Mouse (Mus musculus): ENCODE data around the gene Gm9922.
A peak's percentile ranks its signal among the peaks of the same experiment; 100 is the strongest.

Gene Gm9922

GRCm38 (mm10) chr14:101729237-101729971 lies at the start of gene Gm9922, which contains the start of gene Lmo7:
Gene Gm9922 (minus strand): TSS chr14:101729814.
Gene Lmo7 (plus strand): TSS chr14:101729957.
- peak; percentile 55 to 59 for DNase-seq

GRCm38 (mm10) chr14:101778426-101778825 lies 48.8 kb upstream of the Gm9922 start:
- no peak for DNase-seq

GRCm38 (mm10) chr14:101777129-101777493 lies 47.5 kb upstream of the Gm9922 start:
- DNase-seq = no peak

- no peak for DNase-seq
These were observed 46.9 kb upstream of the Gm9922 start for GRCm38 (mm10) chr14:101776296-101777128.

GRCm38 (mm10) chr14:101774631-101775030 lies 45.0 kb upstream of the Gm9922 start:
- peak in 1 of 2 experiments; percentile 9 for DNase-seq

GRCm38 (mm10) chr14:101771756-101772155 lies 42.1 kb upstream of the Gm9922 start:
- no peak for DNase-seq

- DNase-seq = no peak
These were observed 41.7 kb upstream of the Gm9922 start for GRCm38 (mm10) chr14:101771336-101771735.

- DNase-seq = no peak
These were observed 34.2 kb upstream of the Gm9922 start for GRCm38 (mm10) chr14:101763762-101764295.

GRCm38 (mm10) chr14:101762267-101762666 lies 32.7 kb upstream of the Gm9922 start:
- no peak for DNase-seq

GRCm38 (mm10) chr14:101755425-101755824 lies 25.8 kb upstream of the Gm9922 start:
- no peak for DNase-seq

- DNase-seq = no peak
These were observed 21.3 kb upstream of the Gm9922 start for GRCm38 (mm10) chr14:101750910-101751309.

- no peak for DNase-seq
These were observed 18.8 kb upstream of the Gm9922 start for GRCm38 (mm10) chr14:101748436-101748835.

- no peak for DNase-seq
These were observed 18.2 kb upstream of the Gm9922 start for GRCm38 (mm10) chr14:101747811-101748210.

- DNase-seq = no peak
These were observed 17.0 kb upstream of the Gm9922 start for GRCm38 (mm10) chr14:101746635-101747034.

GRCm38 (mm10) chr14:101737501-101737900 lies 7.9 kb upstream of the Gm9922 start:
- no peak for DNase-seq

- DNase-seq = no peak
These were observed 4.1 kb upstream of the Gm9922 start for GRCm38 (mm10) chr14:101733542-101734303.

- peak; percentile 9 to 27 for DNase-seq
These were observed 518 bp upstream of the Gm9922 start for GRCm38 (mm10) chr14:101729972-101730692.

- DNase-seq = no peak
These were observed 15.2 kb downstream of the Gm9922 start for GRCm38 (mm10) chr14:101714414-101714813.

GRCm38 (mm10) chr14:101707088-101707487 lies 22.5 kb downstream of the Gm9922 start:
- no peak for DNase-seq

- no peak for DNase-seq
These were observed 25.1 kb downstream of the Gm9922 start for GRCm38 (mm10) chr14:101704479-101704878.

- no peak for DNase-seq
These were observed 41.2 kb downstream of the Gm9922 start for GRCm38 (mm10) chr14:101688406-101688805.

GRCm38 (mm10) chr14:101687696-101688095 lies 41.9 kb downstream of the Gm9922 start:
- DNase-seq = no peak
